Mouse (Mus musculus): ENCODE measurements around the gene Faim2. TPM values are rescaled to one million over a fixed set of nuclear protein-coding genes. Genes with fewer than 3 reads are reported as not detected.

Gene Faim2
- total and polyA plus RNA-seq, 2 experiments from 2014 or later: 25.6 to 57.4 TPM

- no peak for TF ChIP-seq CTCF (IDR thresholded peaks at IDR 0.05; ENCODE audit: low read depth)
- WGBS: 67% methylated on average over 5 of the region's 5 CpGs
- Histone ChIP-seq H3K4me1 (ENCODE audit: insufficient read depth) (peaks cover 5% of the 10 kb centered on the region), H3K36me3 (ENCODE audit: insufficient read depth) (no peaks in the 10 kb centered on the region), H3K4me2 (ENCODE audit: low read depth) (no peak overlapping the region), H3K9ac (no peak overlapping the region), H3K4me3 (ENCODE audit: low read depth, low read length) (no peak overlapping the region), H3K9me3 (ENCODE audit: low read length) (no peaks in the 10 kb centered on the region), H3K27me3 (ENCODE audit: insufficient read depth, low read length) (no peaks in the 10 kb centered on the region), H3K27ac (ENCODE audit: low read depth, low read length) (no peak overlapping the region)
- no peak for ATAC-seq
- no peak for DNase-seq
Measured at GRCm38 (mm10) chr15:99500320-99500719, 27.6 kb downstream of the Faim2 start.

GRCm38 (mm10) chr15:99499726-99500125, 28.2 kb downstream of the Faim2 start:
- DNase-seq: no peak
- no peaks in the 10 kb centered on the region for H3K27me3 ChIP-seq (ENCODE audit: insufficient read depth, low read length)
- TF ChIP-seq CTCF (IDR thresholded peaks at IDR 0.05; ENCODE audit: low read depth): no peak
- no peak overlapping the region for H3K4me3 ChIP-seq (ENCODE audit: low read depth, low read length)
- H3K4me1 ChIP-seq (ENCODE audit: insufficient read depth): peaks cover 5% of the 10 kb centered on the region
- WGBS: 67% methylated on average over 6 of the region's 6 CpGs
- no peak overlapping the region for H3K9ac ChIP-seq
- no peaks in the 10 kb centered on the region for H3K36me3 ChIP-seq (ENCODE audit: insufficient read depth)
- no peak overlapping the region for H3K4me2 ChIP-seq (ENCODE audit: low read depth)
- H3K9me3 ChIP-seq (ENCODE audit: low read length): no peaks in the 10 kb centered on the region
- no peak overlapping the region for H3K27ac ChIP-seq (ENCODE audit: low read depth, low read length)
- no peak for ATAC-seq

GRCm38 (mm10) chr15:99498781-99499180, 29.2 kb downstream of the Faim2 start:
- Histone ChIP-seq H3K9me3 (ENCODE audit: low read length) (no peaks in the 10 kb centered on the region), H3K36me3 (ENCODE audit: insufficient read depth) (no peaks in the 10 kb centered on the region), H3K27me3 (ENCODE audit: insufficient read depth, low read length) (no peaks in the 10 kb centered on the region), H3K4me3 (ENCODE audit: low read depth, low read length) (no peak overlapping the region), H3K9ac (no peak overlapping the region), H3K27ac (ENCODE audit: low read depth, low read length) (no peak overlapping the region), H3K4me1 (ENCODE audit: insufficient read depth) (peaks cover 5% of the 10 kb centered on the region), H3K4me2 (ENCODE audit: low read depth) (no peak overlapping the region)
- TF ChIP-seq CTCF (IDR thresholded peaks at IDR 0.05; ENCODE audit: low read depth): no peak
- WGBS: 81% methylated on average over 4 of the region's 4 CpGs
- DNase-seq (no peak), ATAC-seq (no peak)

GRCm38 (mm10) chr15:99498356-99498755, 29.6 kb downstream of the Faim2 start:
- H3K9me3 ChIP-seq (ENCODE audit: low read length): no peaks in the 10 kb centered on the region
- no peaks in the 10 kb centered on the region for H3K36me3 ChIP-seq (ENCODE audit: insufficient read depth)
- H3K4me3 ChIP-seq (ENCODE audit: low read depth, low read length): no peak overlapping the region
- ATAC-seq (no peak), DNase-seq (no peak)
- no peak overlapping the region for H3K9ac ChIP-seq
- H3K27ac ChIP-seq (ENCODE audit: low read depth, low read length): no peak overlapping the region
- no peaks in the 10 kb centered on the region for H3K27me3 ChIP-seq (ENCODE audit: insufficient read depth, low read length)
- TF ChIP-seq CTCF (IDR thresholded peaks at IDR 0.05; ENCODE audit: low read depth): no peak
- WGBS: 73% methylated on average over 4 of the region's 4 CpGs
- H3K4me2 ChIP-seq (ENCODE audit: low read depth): no peak overlapping the region
- H3K4me1 ChIP-seq (ENCODE audit: insufficient read depth): peaks cover 5% of the 10 kb centered on the region

- Histone ChIP-seq H3K9ac (no peak overlapping the region), H3K4me2 (ENCODE audit: low read depth) (no peak overlapping the region)
- 41% methylated on average over 12 of the region's 12 CpGs for WGBS
Measured at GRCm38 (mm10) chr15:99497527-99498242, 30.3 kb downstream of the Faim2 start.

GRCm38 (mm10) chr15:99497061-99497460, 30.9 kb downstream of the Faim2 start:
- no peak overlapping the region for H3K9ac ChIP-seq
- peak; percentile 89 for ATAC-seq
- H3K4me3 ChIP-seq (ENCODE audit: low read depth, low read length): no peak overlapping the region
- H3K9me3 ChIP-seq (ENCODE audit: low read length): no peaks in the 10 kb centered on the region
- peak; percentile 90 for DNase-seq
- 0 out of 2 replicates have a peak, but pooled peaks cover 4% of the 10 kb centered on the region for H3K27me3 ChIP-seq (ENCODE audit: insufficient read depth, low read length)
- no peak overlapping the region for H3K27ac ChIP-seq (ENCODE audit: low read depth, low read length)
- H3K36me3 ChIP-seq (ENCODE audit: insufficient read depth): no peaks in the 10 kb centered on the region
- WGBS: 14% methylated on average over 4 of the region's 4 CpGs
- H3K4me1 ChIP-seq (ENCODE audit: insufficient read depth): peaks cover 5% of the 10 kb centered on the region
- no peak overlapping the region for H3K4me2 ChIP-seq (ENCODE audit: low read depth)
- TF ChIP-seq CTCF (IDR thresholded peaks at IDR 0.05; ENCODE audit: low read depth): peak; percentile 93

More at GRCm38 (mm10) chr15:99497527-99498242, 30.3 kb downstream of the Faim2 start:
- Histone ChIP-seq H3K9me3 (ENCODE audit: low read length) (no peaks in the 10 kb centered on the region), H3K4me3 (ENCODE audit: low read depth, low read length) (no peak overlapping the region), H3K27me3 (ENCODE audit: insufficient read depth, low read length) (no peaks in the 10 kb centered on the region), H3K27ac (ENCODE audit: low read depth, low read length) (no peak overlapping the region), H3K36me3 (ENCODE audit: insufficient read depth) (no peaks in the 10 kb centered on the region), H3K4me1 (ENCODE audit: insufficient read depth) (peaks cover 5% of the 10 kb centered on the region)
- no peak for TF ChIP-seq CTCF (IDR thresholded peaks at IDR 0.05; ENCODE audit: low read depth)
- peak; percentile 18 for ATAC-seq
- peak; percentile 52 for DNase-seq

- Histone ChIP-seq H3K9ac (no peak overlapping the region), H3K4me1 (ENCODE audit: insufficient read depth) (no peaks in the 10 kb centered on the region), H3K4me3 (ENCODE audit: low read depth, low read length) (no peak overlapping the region), H3K36me3 (ENCODE audit: insufficient read depth) (no peaks in the 10 kb centered on the region), H3K4me2 (ENCODE audit: low read depth) (no peak overlapping the region), H3K27ac (ENCODE audit: low read depth, low read length) (no peak overlapping the region), H3K9me3 (ENCODE audit: low read length) (no peaks in the 10 kb centered on the region), H3K27me3 (ENCODE audit: insufficient read depth, low read length) (no peaks in the 10 kb centered on the region)
- ATAC-seq (no peak), DNase-seq (no peak)
- no peak for TF ChIP-seq CTCF (IDR thresholded peaks at IDR 0.05; ENCODE audit: low read depth)
- WGBS: 74% methylated on average over 6 of the region's 6 CpGs
Measured at GRCm38 (mm10) chr15:99484745-99485144, 43.2 kb downstream of the Faim2 start.
